ENCODE assay signal across 15 mouse cellular contexts in genomic region chr7:110811529-110811928, GRCm38 (mm10). TPM values are rescaled to one million over a fixed set of nuclear protein-coding genes. Genes with fewer than 3 reads are reported as not detected.
"Had no signal": no experiment of that assay in that cellular context is flagged by ENCODE, and none has a peak within 500 bp of the region (broad histone marks: within the 10 kb centered on the region; RNA-seq: fewer than 3 reads in every experiment).

No protein-coding gene starts in this region.

- H3K4me2 ChIP-seq: liver, embryonic 13.5 days; midbrain, embryonic 11.5 days; stomach, embryonic 15.5 days had no signal

- H3K4me3 ChIP-seq: layer of hippocampus, adult 2 months; left cerebral cortex, adult 2 months; liver, embryonic 13.5 days; stomach, embryonic 15.5 days had no signal

- H3K9ac ChIP-seq: liver, embryonic 13.5 days; stomach, embryonic 15.5 days had no signal

- H3K36me3 ChIP-seq: stomach, embryonic 15.5 days had no signal

- DNase-seq: kidney, postnatal 25 days; layer of hippocampus, postnatal 36 days; liver, embryonic 13.5 days; lung, adult 2 months; lung, postnatal 14 days; midbrain, embryonic 14.5 days; right cerebral cortex, postnatal 14 days; spleen, adult 18-20 months; thymus, postnatal 25 days had no signal

- H3K9me3 ChIP-seq: liver, embryonic 13.5 days; stomach, embryonic 15.5 days had no signal

- H3K27me3 ChIP-seq: liver, embryonic 13.5 days; stomach, embryonic 15.5 days had no signal

- H3K27ac ChIP-seq: kidney, postnatal 0 days; left cerebral cortex, adult 2 months; liver, embryonic 13.5 days; stomach, embryonic 15.5 days had no signal

RNA-seq across cellular contexts. Expression of gene Lyve1, which starts 51.5 kb away (rescaled TPM):
- total RNA-seq: megakaryocyte-erythroid progenitor cell, adult 5-6 weeks had no signal
